Mouse (Mus musculus): ENCODE measurements around the gene Fndc3a.

DNA sequence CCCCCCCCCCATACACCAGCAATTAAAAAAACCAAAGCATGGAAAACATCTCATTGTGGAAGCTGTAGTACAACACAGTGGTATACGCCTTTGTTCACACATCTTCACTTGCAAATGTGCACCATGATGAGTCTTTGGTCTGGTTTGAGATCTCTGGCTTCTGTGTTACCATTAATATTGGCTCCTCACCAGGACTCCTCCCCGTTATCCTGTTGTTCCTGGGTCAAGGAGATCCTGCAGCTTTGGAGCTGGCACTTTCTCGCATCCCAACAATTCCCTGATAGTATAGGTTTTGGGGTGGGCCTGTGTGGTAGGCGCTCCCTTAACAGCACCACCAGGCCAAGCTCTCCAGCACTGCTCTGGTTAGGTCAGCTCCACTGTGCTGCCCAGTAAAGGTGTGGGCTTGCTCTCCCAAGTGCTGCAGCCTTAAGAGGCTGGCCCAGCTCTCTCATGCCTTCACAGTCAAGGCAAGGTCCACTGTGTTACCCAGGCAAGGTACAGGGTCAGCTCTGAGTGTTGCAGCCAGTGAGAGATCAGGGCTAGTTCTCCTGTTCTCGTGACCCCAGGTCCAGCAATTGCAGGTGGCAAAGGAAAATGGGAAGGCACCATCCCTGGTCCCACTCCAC is 173.3 kb downstream of the Fndc3a start:
- TF ChIP-seq EP300 (optimal IDR thresholded peaks at IDR 0.05) (no peak), CTCF (IDR thresholded peaks at IDR 0.05; ENCODE audit: low read depth) (no peak)
